Mouse (Mus musculus): ENCODE measurements around the gene Gm10382. TPM values are rescaled to one million over a fixed set of nuclear protein-coding genes. Genes with fewer than 3 reads are reported as not detected.

Gm10382 gene
- polyA plus RNA-seq, 1 experiment, result not detected

GRCm38 (mm10) chr5:125363894-125364293 is 25.2 kb upstream of the Gm10382 start:
- no peaks in the 10 kb centered on the region for H3K27me3 ChIP-seq (ENCODE audit: control insufficient read depth, insufficient read depth, low read length, poor library complexity, severe bottlenecking)
- H3K27ac ChIP-seq (ENCODE audit: insufficient read depth, low read length), result no peak overlapping the region
- H3K4me3 ChIP-seq (ENCODE audit: low read depth, low read length), result no peak overlapping the region
- no peak overlapping the region for H3K9ac ChIP-seq (ENCODE audit: low read depth, poor library complexity, severe bottlenecking)
- no peak for TF ChIP-seq EP300 (IDR thresholded peaks at IDR 0.05; ENCODE audit: insufficient read depth, low read depth, low read length)
- no peak for TF ChIP-seq CTCF (IDR thresholded peaks at IDR 0.05; ENCODE audit: low read depth, low read length)
- TF ChIP-seq POLR2A (IDR thresholded peaks at IDR 0.05; ENCODE audit: insufficient read depth, low read length), result no peak
- no peaks in the 10 kb centered on the region for H3K36me3 ChIP-seq (ENCODE audit: control insufficient read depth, insufficient read depth, low read length, poor library complexity, severe bottlenecking)
- H3K9me3 ChIP-seq (replicated peaks; ENCODE audit: control insufficient read depth, insufficient read depth, low read length, poor library complexity, severe bottlenecking), result no peaks in the 10 kb centered on the region
- H3K4me1 ChIP-seq (ENCODE audit: control insufficient read depth, insufficient read depth, low read length), result no peaks in the 10 kb centered on the region

GRCm38 (mm10) chr5:125364851-125365429 is 24.2 kb upstream of the Gm10382 start:
- Histone ChIP-seq H3K9me3 (replicated peaks; ENCODE audit: control insufficient read depth, insufficient read depth, low read length, poor library complexity, severe bottlenecking) (no peaks in the 10 kb centered on the region), H3K27ac (ENCODE audit: insufficient read depth, low read length) (no peak overlapping the region), H3K27me3 (ENCODE audit: control insufficient read depth, insufficient read depth, low read length, poor library complexity, severe bottlenecking) (no peaks in the 10 kb centered on the region), H3K4me3 (ENCODE audit: low read depth, low read length) (no peak overlapping the region), H3K9ac (ENCODE audit: low read depth, poor library complexity, severe bottlenecking) (no peak overlapping the region), H3K36me3 (ENCODE audit: control insufficient read depth, insufficient read depth, low read length, poor library complexity, severe bottlenecking) (no peaks in the 10 kb centered on the region), H3K4me1 (ENCODE audit: control insufficient read depth, insufficient read depth, low read length) (no peaks in the 10 kb centered on the region)
- TF ChIP-seq CTCF (IDR thresholded peaks at IDR 0.05; ENCODE audit: low read depth, low read length), result no peak
- no peak for TF ChIP-seq POLR2A (IDR thresholded peaks at IDR 0.05; ENCODE audit: insufficient read depth, low read length)
- no peak for TF ChIP-seq EP300 (IDR thresholded peaks at IDR 0.05; ENCODE audit: insufficient read depth, low read depth, low read length)

GRCm38 (mm10) chr5:125368156-125368555 is 21.0 kb upstream of the Gm10382 start:
- Histone ChIP-seq H3K4me3 (ENCODE audit: low read depth, low read length) (no peak overlapping the region), H3K9me3 (replicated peaks; ENCODE audit: control insufficient read depth, insufficient read depth, low read length, poor library complexity, severe bottlenecking) (no peaks in the 10 kb centered on the region), H3K9ac (ENCODE audit: low read depth, poor library complexity, severe bottlenecking) (no peak overlapping the region), H3K27me3 (ENCODE audit: control insufficient read depth, insufficient read depth, low read length, poor library complexity, severe bottlenecking) (no peaks in the 10 kb centered on the region), H3K4me1 (ENCODE audit: control insufficient read depth, insufficient read depth, low read length) (no peaks in the 10 kb centered on the region), H3K27ac (ENCODE audit: insufficient read depth, low read length) (no peak overlapping the region), H3K36me3 (ENCODE audit: control insufficient read depth, insufficient read depth, low read length, poor library complexity, severe bottlenecking) (no peaks in the 10 kb centered on the region)
- TF ChIP-seq POLR2A (IDR thresholded peaks at IDR 0.05; ENCODE audit: insufficient read depth, low read length), result no peak
- no peak for TF ChIP-seq CTCF (IDR thresholded peaks at IDR 0.05; ENCODE audit: low read depth, low read length)
- no peak for TF ChIP-seq EP300 (IDR thresholded peaks at IDR 0.05; ENCODE audit: insufficient read depth, low read depth, low read length)

DNA sequence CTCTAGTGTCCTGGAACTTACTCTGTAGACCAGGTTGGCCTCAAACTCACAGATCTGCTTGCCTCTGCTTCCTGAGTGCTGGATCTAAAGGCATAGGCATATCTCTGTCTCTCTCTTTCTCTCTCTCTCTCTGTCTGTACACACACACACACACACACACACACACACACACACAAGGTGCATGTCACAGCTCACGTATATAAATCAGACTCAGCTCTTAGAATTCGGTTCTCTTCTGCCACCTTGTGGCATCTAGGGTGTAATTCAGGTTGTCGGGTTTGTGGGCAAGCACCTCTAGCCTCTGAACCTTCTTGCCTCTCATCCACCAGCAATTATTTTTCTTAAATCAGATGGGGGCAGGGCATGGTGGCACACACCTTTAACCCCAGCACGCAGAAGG is 20.6 kb upstream of the Gm10382 start:
- Histone ChIP-seq H3K4me3 (ENCODE audit: low read depth, low read length) (no peak overlapping the region), H3K9ac (ENCODE audit: low read depth, poor library complexity, severe bottlenecking) (no peak overlapping the region), H3K9me3 (replicated peaks; ENCODE audit: control insufficient read depth, insufficient read depth, low read length, poor library complexity, severe bottlenecking) (no peaks in the 10 kb centered on the region), H3K4me1 (ENCODE audit: control insufficient read depth, insufficient read depth, low read length) (no peaks in the 10 kb centered on the region), H3K36me3 (ENCODE audit: control insufficient read depth, insufficient read depth, low read length, poor library complexity, severe bottlenecking) (no peaks in the 10 kb centered on the region), H3K27me3 (ENCODE audit: control insufficient read depth, insufficient read depth, low read length, poor library complexity, severe bottlenecking) (no peaks in the 10 kb centered on the region), H3K27ac (ENCODE audit: insufficient read depth, low read length) (no peak overlapping the region)
- TF ChIP-seq POLR2A (IDR thresholded peaks at IDR 0.05; ENCODE audit: insufficient read depth, low read length), result no peak
- TF ChIP-seq CTCF (IDR thresholded peaks at IDR 0.05; ENCODE audit: low read depth, low read length), result peak; percentile 47
- TF ChIP-seq EP300 (IDR thresholded peaks at IDR 0.05; ENCODE audit: insufficient read depth, low read depth, low read length), result no peak

DNA sequence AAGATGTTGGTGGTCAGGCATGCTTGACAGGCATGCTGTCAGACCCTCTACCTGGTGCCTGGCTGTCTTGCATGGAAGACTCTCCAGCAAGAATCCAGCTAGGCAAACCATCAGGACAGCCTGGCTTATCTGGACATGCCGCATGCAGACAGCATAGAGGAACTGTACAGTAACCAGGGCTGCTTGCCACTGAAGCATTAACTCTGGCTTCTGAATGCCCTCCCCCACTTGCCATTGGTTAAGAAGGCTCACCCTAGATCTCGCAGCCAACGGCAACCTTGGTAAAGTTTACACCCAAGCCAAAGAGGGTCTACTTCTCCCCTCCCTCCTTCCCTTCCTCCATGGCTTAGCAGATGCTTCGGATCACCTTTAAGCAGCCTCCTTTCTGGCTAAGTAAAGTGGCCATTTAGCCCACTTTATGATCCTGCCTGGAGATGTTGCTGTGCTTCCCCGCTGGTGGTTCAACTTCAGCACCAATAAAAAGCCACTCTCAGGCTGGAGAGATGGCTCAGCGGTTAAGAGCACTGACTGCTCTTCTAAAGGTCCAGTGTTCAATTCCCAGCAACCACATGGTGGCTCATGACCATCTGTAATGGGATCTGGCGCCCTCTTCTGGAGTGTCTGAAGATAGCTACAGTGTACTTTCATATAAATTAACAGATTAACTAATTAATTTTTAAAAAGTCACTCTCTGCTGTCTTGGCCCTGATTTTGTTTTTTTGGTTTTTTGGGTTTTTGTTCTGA is 18.0 kb upstream of the Gm10382 start:
- no peak overlapping the region for H3K27ac ChIP-seq (ENCODE audit: insufficient read depth, low read length)
- no peak overlapping the region for H3K4me3 ChIP-seq (ENCODE audit: low read depth, low read length)
- TF ChIP-seq POLR2A (IDR thresholded peaks at IDR 0.05; ENCODE audit: insufficient read depth, low read length), result no peak
- no peak for TF ChIP-seq EP300 (IDR thresholded peaks at IDR 0.05; ENCODE audit: insufficient read depth, low read depth, low read length)
- peak; percentile 21 for TF ChIP-seq CTCF (IDR thresholded peaks at IDR 0.05; ENCODE audit: low read depth, low read length)
- peaks cover 3% of the 10 kb centered on the region; the same call in 1 of the 2 replicates for H3K9me3 ChIP-seq (replicated peaks; ENCODE audit: control insufficient read depth, insufficient read depth, low read length, poor library complexity, severe bottlenecking)
- no peaks in the 10 kb centered on the region for H3K36me3 ChIP-seq (ENCODE audit: control insufficient read depth, insufficient read depth, low read length, poor library complexity, severe bottlenecking)
- no peaks in the 10 kb centered on the region for H3K4me1 ChIP-seq (ENCODE audit: control insufficient read depth, insufficient read depth, low read length)
- no peaks in the 10 kb centered on the region for H3K27me3 ChIP-seq (ENCODE audit: control insufficient read depth, insufficient read depth, low read length, poor library complexity, severe bottlenecking)
- no peak overlapping the region for H3K9ac ChIP-seq (ENCODE audit: low read depth, poor library complexity, severe bottlenecking)

DNA sequence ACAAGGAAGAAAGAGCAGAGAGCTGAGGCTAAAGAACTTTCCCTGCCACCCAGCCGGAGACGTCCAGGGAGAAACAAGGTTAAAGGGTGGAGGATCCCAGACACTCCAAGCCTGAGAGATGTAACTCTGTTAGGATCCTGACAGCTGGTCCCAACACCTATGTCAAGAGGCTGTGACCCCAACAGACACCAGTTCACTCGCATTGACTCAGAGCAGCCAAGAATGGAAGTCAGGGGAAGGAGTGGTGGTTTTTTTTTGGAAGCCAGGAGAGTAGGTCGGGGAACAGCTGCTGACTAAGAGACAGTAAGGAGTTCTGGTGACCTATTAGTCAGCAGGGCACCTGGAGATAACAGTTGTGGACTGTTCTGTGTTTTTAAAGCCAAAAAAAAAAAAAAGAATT is 17.1 kb upstream of the Gm10382 start:
- no peak for TF ChIP-seq CTCF (IDR thresholded peaks at IDR 0.05; ENCODE audit: low read depth, low read length)
- TF ChIP-seq POLR2A (IDR thresholded peaks at IDR 0.05; ENCODE audit: insufficient read depth, low read length), result no peak
- TF ChIP-seq EP300 (IDR thresholded peaks at IDR 0.05; ENCODE audit: insufficient read depth, low read depth, low read length), result no peak
- Histone ChIP-seq H3K36me3 (ENCODE audit: control insufficient read depth, insufficient read depth, low read length, poor library complexity, severe bottlenecking) (no peaks in the 10 kb centered on the region), H3K27me3 (ENCODE audit: control insufficient read depth, insufficient read depth, low read length, poor library complexity, severe bottlenecking) (no peaks in the 10 kb centered on the region), H3K4me1 (ENCODE audit: control insufficient read depth, insufficient read depth, low read length) (no peaks in the 10 kb centered on the region), H3K27ac (ENCODE audit: insufficient read depth, low read length) (no peak overlapping the region), H3K9ac (ENCODE audit: low read depth, poor library complexity, severe bottlenecking) (no peak overlapping the region), H3K9me3 (replicated peaks; ENCODE audit: control insufficient read depth, insufficient read depth, low read length, poor library complexity, severe bottlenecking) (peaks cover 3% of the 10 kb centered on the region; the same call in 1 of the 2 replicates), H3K4me3 (ENCODE audit: low read depth, low read length) (no peak overlapping the region)
